Mouse (Mus musculus) liver (tissue): ENCODE measurements around the gene Tcf19.

ENCODE experiments used
- DNase-seq: peaks from one replicate; pipeline ENCODE4 v3.0.0-alpha.2; 2020; ENCODE audit warnings: mixed read lengths

The Tcf19 gene

DNA sequence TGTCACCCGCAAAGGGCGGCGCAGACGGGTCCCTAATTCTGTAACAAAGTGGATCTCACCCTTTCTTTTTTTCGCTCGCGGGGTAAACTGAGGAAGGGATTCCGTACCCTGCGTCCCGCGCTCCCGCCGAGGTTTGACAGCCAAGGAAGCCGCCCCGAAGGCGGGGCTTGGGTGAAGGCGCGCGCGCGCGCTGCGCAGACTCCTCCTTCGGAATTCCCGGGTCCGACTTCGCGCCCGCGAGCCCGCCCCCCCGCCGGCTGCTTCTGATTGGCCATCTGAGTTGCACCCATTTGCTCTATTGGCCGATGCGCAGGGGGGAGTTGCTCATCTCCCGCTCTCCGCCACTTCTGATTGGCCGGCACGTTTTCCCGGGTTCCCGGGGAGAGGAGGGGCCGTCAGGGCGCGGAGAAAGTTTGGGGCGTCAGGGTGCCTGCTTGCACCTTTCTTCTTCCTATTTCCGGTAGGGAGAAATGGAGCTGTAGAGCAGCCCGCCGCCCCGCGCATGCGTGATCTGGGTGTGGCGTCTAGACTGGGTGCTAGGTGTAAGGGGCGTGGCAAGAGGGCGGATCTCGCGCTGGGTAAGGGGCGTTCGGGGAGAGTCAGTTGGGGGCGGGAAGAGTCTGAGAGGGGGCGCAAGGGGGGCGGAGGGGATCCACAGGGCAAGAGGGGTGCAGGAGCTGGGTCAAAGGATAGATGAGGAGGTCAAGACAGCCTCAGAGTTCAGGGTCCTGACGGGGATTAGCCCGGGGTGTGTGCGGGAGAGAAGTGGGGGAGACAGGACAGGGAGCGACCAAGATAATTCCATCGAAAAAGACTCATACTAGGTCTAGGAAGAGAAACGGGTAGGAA is at the start of gene Tcf19, which contains the start of gene Cchcr1:
Tcf19 (minus strand) TSS at position 173 of the 849 bp plus-strand sequence.
Cchcr1 (plus strand) TSS at position 449 of the 849 bp plus-strand sequence.
- peak; percentile 98 for DNase-seq

- no peak for DNase-seq
Measured at GRCm38 (mm10) chr17:35558216-35558615, 41.6 kb upstream of the Tcf19 start.

GRCm38 (mm10) chr17:35557351-35557750 is 40.7 kb upstream of the Tcf19 start:
- no peak for DNase-seq

- peak; percentile 35 for DNase-seq
Measured at GRCm38 (mm10) chr17:35556812-35557211, 40.2 kb upstream of the Tcf19 start.

- no peak for DNase-seq
Measured at GRCm38 (mm10) chr17:35556186-35556765, 39.7 kb upstream of the Tcf19 start.

DNA sequence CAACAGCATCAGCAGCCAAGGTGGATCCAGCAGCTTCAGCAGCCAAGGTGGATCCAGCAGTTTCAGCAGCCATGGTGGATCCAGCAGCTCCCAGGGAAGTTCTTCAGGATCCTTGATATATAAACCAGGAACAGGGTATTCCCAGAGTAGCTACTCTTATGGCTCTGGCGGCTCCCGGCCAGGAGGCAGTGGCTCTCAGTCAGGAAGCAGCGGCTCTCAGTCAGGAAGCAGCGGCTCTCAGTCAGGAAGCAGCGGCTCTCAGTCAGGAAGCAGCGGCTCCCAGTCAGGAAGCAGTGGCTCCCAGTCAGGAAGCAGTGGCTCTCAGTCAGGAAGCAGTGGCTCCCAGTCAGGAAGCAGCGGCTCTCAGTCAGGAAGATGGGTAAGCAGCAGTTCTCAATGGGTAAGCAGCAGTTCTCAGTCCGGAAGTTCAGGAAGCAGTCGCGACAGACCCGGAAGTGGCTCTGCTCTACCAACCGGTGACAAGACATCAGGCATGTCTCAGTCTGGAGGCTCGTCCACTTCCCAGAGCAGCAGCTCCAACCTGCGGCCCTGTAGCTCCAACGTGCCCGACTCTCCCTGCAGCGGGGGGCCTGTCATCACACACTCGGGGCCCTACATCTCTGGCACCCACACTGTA is 38.3 kb upstream of the Tcf19 start:
- DNase-seq, result no peak

- DNase-seq, result no peak
Measured at GRCm38 (mm10) chr17:35554321-35554720, 37.7 kb upstream of the Tcf19 start.

DNA sequence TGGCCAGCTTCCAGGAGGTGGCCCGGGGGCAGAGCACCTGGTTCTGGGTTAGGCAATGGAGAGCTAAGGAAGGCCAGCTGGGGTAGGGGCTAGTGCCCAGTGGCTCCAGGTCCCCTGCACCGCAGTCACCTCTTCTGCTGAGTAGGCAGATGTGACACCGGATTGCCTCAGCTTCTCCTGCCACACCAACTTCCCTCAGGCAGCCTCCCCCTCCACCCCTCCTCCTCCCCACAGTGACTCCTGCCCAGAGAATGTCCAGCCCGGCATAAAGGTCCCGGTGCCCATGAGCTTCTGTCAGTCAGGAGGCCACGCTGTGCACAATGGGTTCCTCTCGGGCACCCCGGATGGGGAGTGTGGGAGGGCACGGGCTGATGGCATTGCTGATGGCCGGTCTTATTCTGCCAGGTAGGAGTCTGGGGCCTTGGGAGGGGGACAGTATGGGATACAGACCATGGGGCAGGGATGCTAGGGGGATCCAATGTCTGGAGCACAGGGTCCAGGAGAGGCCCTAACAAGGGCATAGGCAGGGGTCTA is 35.3 kb upstream of the Tcf19 start, which contains the start of gene Cdsn:
Cdsn (plus strand) TSS at position 248 of the 534 bp plus-strand sequence.
- DNase-seq, result no peak

DNA sequence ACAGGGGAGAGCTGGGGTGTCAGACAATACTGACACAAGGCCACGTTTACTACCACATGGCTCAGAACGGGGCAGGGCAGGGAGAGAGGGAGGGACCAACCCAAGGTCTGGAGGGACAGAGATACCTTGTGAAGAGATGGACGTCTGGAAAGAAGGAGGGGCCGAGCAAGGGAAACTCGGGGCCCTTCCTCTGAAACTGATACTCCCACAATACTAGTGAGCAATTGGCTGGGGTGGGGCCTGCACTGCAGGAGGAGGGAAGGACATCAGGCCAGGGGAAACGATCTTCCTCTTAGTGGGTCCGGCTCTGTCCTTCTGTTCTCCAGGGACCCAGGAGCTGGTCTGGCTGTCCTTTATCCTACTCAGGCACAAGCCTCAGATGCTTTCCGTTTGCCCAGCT is 34.2 kb upstream of the Tcf19 start:
- DNase-seq, result no peak

- DNase-seq, result no peak
Measured at GRCm38 (mm10) chr17:35550143-35550494, 33.5 kb upstream of the Tcf19 start.

DNA sequence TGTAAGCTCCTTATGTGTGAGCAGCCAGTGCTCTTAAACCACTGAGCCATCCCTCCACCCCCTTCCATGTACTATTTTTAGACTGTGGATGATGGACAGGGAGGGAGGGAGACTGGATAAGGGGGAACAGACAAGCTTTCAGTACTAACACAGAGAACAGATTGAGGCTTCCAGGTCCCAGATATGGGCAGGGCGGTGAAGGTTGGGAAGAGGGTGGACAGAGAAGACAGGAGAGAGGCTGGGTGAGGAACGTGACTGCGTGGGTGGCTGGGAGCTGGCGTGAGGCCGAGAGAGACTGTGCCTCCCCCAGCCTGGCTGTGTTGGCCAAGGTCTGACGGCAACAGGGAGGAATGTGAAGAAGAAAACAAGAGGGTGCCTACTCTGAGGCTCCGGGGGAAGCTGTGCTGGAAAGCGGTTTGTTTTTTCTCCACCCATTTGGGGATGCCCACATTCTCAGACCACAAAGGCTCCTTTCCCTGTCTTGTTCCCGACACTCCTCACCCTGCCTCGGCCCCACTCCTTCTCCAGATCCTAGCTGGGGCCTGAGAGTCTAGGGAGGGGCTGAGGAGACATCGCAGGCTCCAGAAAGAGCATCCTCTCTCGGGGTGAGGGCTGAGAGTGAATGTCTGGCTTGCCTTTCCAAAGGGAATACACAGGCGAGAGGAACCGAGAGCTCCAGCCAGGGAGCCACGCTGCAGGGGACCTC is 33.0 kb upstream of the Tcf19 start:
- DNase-seq, result peak; percentile 47

DNA sequence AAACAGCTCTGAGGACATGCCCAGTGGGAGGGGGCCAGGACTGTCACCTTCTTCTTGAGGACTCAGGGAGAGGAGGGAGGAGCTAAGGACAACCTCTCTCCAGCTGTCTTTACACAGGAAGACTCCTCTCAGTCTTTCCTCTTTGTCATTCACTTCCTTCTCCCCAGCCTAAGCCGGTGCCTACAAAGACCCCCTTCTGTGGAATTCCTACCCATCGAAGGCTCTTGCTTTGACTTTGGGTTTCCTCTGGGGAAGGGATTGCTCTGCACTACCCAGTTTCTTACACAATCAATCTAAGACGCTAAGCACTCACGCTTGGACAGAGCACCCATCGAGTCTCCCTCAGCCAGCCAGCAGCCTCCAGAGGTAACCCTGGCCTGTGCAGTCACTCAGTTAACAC is 32.0 kb upstream of the Tcf19 start:
- DNase-seq, result no peak

DNA sequence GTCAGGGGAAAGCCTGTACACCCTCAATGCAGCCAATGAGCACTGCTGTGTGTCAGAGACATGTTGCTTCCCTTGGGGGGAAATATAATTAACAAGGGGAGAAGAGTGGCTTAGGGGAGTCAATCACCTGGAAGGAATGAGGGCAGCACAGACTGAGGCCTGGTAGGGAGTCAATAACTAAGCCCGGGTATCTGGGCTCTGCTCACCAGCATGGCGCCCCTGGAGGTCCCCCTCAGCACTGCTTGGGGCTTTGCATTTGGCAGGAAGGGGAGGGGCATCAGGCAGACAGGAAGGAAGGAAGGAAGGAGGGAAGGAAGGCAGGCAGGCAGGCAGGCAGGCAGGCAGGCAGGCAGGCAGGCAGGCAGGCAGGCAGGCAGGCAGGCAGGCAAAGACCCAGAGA is 30.8 kb upstream of the Tcf19 start:
- no peak for DNase-seq

DNA sequence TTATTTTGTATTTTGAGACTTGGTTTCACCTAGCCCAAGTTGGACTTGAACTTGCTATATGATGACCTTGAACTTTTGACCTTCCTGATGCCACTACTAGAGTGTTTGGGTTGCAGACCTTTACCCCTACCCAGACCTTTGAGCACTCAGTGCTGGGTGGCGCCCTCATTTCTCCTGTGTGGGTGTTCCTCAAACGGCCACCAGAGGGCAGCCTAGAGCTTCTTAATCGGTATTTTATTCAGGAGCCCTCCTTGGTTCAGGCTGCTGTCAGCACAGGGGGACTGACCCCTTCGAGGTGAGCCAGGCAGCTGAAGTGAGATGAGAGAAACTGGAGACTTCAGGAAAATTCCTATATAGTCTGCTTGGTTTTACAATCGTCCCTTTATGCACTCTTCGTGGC is 28.1 kb upstream of the Tcf19 start:
- peak; percentile 36 for DNase-seq

GRCm38 (mm10) chr17:35544001-35544400 is 27.4 kb upstream of the Tcf19 start:
- no peak for DNase-seq

DNA sequence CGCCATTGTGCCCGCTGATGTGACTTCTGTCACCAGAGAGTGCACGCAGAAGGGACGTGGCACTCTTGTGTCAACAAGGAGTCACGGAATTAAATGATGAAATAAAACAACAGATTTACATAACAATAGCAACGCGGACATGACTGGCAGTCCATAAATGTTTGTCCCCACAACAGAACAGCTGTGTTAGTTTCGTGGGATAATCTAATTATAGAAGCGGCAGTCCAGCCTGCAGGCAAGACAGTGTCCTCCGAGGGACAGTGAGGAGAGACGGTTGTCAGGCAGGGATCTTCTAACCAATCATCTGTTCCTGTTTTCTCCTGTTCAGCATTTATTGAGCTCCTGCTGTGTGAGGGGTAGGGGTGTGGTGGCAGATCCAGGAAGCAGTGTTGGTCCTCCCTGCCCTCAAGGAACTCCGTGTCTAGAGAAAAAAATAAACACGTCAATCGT is 26.8 kb upstream of the Tcf19 start:
- no peak for DNase-seq

DNA sequence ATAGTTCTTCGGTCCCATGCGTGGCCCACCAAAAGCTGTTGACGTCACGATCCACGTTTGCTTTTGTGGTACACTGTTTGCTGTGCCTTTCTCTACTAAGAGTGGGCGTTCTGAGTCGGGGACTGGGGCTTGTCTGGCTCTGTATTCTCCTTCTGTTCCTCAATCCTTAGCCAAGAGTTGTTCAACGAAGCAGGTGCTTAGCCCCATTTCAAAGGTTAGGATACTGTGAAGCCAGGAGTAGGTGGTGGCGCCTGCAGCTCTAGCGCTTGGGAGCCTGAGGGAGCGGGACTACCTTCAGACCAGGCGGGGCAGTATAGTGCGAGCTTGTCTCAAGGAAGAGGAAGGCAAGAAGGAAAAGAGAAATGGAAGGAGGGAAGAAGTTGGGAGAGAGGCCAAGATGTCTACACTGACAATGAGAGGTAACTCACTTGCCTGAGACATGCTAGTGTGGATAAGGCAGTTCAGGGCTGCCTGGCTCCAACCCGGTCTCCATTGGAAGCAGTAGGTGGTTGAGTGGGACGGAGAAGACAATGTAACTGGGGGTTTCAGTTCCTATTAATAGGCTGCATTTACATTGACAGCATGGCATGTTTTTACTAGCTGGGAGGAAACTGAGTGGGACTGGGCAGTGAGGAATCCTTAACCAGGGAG is 26.3 kb upstream of the Tcf19 start:
- DNase-seq, result no peak

GRCm38 (mm10) chr17:35539540-35539939 is 22.9 kb upstream of the Tcf19 start:
- no peak for DNase-seq

GRCm38 (mm10) chr17:35538476-35538875 is 21.9 kb upstream of the Tcf19 start:
- DNase-seq, result no peak

GRCm38 (mm10) chr17:35537421-35537820 is 20.8 kb upstream of the Tcf19 start:
- no peak for DNase-seq

DNA sequence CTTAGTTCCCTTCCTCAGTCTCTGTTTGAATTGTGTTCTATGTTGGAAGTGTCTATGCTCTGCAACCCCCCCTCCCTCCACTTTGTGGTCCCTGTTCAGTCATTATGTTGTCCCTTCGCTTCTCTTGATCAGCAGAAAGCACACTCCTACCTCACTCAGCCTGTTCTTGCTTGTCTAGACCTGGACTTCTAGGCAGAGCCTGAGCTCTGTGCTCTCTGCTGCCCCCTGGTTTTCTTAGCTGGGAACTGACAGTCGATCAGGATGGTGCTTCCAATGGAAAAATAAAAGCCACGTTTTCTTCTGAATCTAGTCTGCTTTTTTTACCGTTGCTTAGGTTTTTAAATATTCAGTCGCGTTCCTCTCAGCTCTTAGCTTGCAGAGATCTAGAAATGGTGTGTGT is 17.7 kb upstream of the Tcf19 start:
- DNase-seq, result peak; percentile 70

GRCm38 (mm10) chr17:35532901-35533300 is 16.3 kb upstream of the Tcf19 start, which contains the start of gene Psors1c2:
Psors1c2 (plus strand) TSS chr17:35533201.
- DNase-seq, result no peak
